Comparison of ENCODE assay signal across 18 mouse cellular contexts in genomic region chr5:73683706-73684409, GRCm38 (mm10). TPM values are rescaled to one million over a fixed set of nuclear protein-coding genes. Genes with fewer than 3 reads are reported as not detected.
DNase-seq lines count a peak whose midpoint lies in the region; ATAC-seq and TF ChIP-seq lines count a peak whose summit lies in the region.
"Had no signal": no experiment of that assay in that cellular context is flagged by ENCODE, and none has a peak within 500 bp of the region (broad histone marks: within the 10 kb centered on the region; RNA-seq: fewer than 3 reads in every experiment).

No protein-coding gene starts in this region.

- DNase-seq in heart, adult 11 months = peak; percentile 66
- no peak for DNase-seq in lung, postnatal 0 days (ENCODE audit: low spot score)
- no peak for DNase-seq in lung, postnatal 10 days
- DNase-seq in NIH3T3 (ENCODE audit: low read depth) = peak; percentile 48
- peak; percentile 50 for DNase-seq in embryo, embryonic 11 days
- no peak for DNase-seq in urinary bladder, postnatal 14 days (ENCODE audit: low spot score)
- DNase-seq in left cerebral cortex, postnatal 14 days (ENCODE audit: low spot score in 2 of 2) = no peak
- DNase-seq: adrenal gland, postnatal 36 days; liver, embryonic 13.5 days; right cerebral cortex, postnatal 14 days had no signal

- peak; percentile 59 for TF ChIP-seq CTCF in lung, postnatal 0 days (IDR thresholded peaks at IDR 0.05)

- no peaks in the 10 kb centered on the region for H3K27me3 ChIP-seq in heart, embryonic 12.5 days (replicated peaks)
- H3K27me3 ChIP-seq in lung, postnatal 0 days (replicated peaks; ENCODE audit: insufficient read depth, low read length) = no peaks in the 10 kb centered on the region
- H3K27me3 ChIP-seq: forebrain, embryonic 15.5 days; kidney, embryonic 15.5 days; liver, embryonic 13.5 days; neural tube, embryonic 12.5 days had no signal

- H3K4me3 ChIP-seq in heart, embryonic 12.5 days = no peak overlapping the region
- no peak overlapping the region for H3K4me3 ChIP-seq in lung, postnatal 0 days (ENCODE audit: low read depth, low read length)
- H3K4me3 ChIP-seq: forebrain, embryonic 15.5 days; hindbrain, embryonic 10.5 days; kidney, embryonic 15.5 days; liver, embryonic 13.5 days; megakaryocyte, embryonic 14.5 days; neural tube, embryonic 12.5 days had no signal

- 53% methylated on average over 9 of the region's 9 CpGs for WGBS in heart, embryonic 12.5 days
- WGBS in lung, postnatal 0 days = 48% methylated on average over 9 of the region's 9 CpGs

- no peaks in the 10 kb centered on the region for H3K9me3 ChIP-seq in heart, embryonic 12.5 days (replicated peaks)
- H3K9me3 ChIP-seq in lung, postnatal 0 days (ENCODE audit: low read length) = no peaks in the 10 kb centered on the region
- H3K9me3 ChIP-seq: forebrain, embryonic 15.5 days; hindbrain, embryonic 10.5 days; kidney, embryonic 15.5 days; liver, embryonic 13.5 days; megakaryocyte, embryonic 14.5 days; neural tube, embryonic 12.5 days had no signal

- TF ChIP-seq EP300 in lung, postnatal 0 days (IDR thresholded peaks at IDR 0.05) = no peak

- no peak overlapping the region for H3K27ac ChIP-seq in heart, embryonic 12.5 days (ENCODE audit: poor library complexity, severe bottlenecking)
- no peak overlapping the region for H3K27ac ChIP-seq in lung, postnatal 0 days (ENCODE audit: low read length)
- H3K27ac ChIP-seq: forebrain, embryonic 15.5 days; hindbrain, embryonic 10.5 days; kidney, embryonic 15.5 days; liver, embryonic 13.5 days; neural tube, embryonic 12.5 days had no signal

- H3K4me2 ChIP-seq in heart, embryonic 12.5 days = no peak overlapping the region
- no peak overlapping the region for H3K4me2 ChIP-seq in lung, postnatal 0 days (replicated peaks; ENCODE audit: low read depth, low read length)
- H3K4me2 ChIP-seq: forebrain, embryonic 15.5 days; kidney, embryonic 15.5 days; liver, embryonic 13.5 days; neural tube, embryonic 12.5 days had no signal

- no peak overlapping the region for H3K9ac ChIP-seq in heart, embryonic 12.5 days
- no peak overlapping the region for H3K9ac ChIP-seq in lung, postnatal 0 days (replicated peaks; ENCODE audit: low read depth)
- H3K9ac ChIP-seq: forebrain, embryonic 15.5 days; kidney, embryonic 15.5 days; liver, embryonic 13.5 days; neural tube, embryonic 12.5 days had no signal

- H3K36me3 ChIP-seq in heart, embryonic 12.5 days = no peaks in the 10 kb centered on the region
- H3K36me3 ChIP-seq in lung, postnatal 0 days (ENCODE audit: insufficient read depth, low read length) = no peaks in the 10 kb centered on the region
- H3K36me3 ChIP-seq: forebrain, embryonic 15.5 days; hindbrain, embryonic 10.5 days; kidney, embryonic 15.5 days; liver, embryonic 13.5 days; neural tube, embryonic 12.5 days had no signal

- peaks cover 23% of the 10 kb centered on the region for H3K4me1 ChIP-seq in heart, embryonic 12.5 days (replicated peaks)
- no peaks in the 10 kb centered on the region for H3K4me1 ChIP-seq in lung, postnatal 0 days (ENCODE audit: insufficient read depth, low read depth, low read length)
- H3K4me1 ChIP-seq: forebrain, embryonic 15.5 days; kidney, embryonic 15.5 days; liver, embryonic 13.5 days; megakaryocyte, embryonic 14.5 days; neural tube, embryonic 12.5 days had no signal

- no peak for ATAC-seq in heart, embryonic 12.5 days (ENCODE audit: insufficient number of reproducible peaks, low FRiP score)
- ATAC-seq in lung, postnatal 0 days = no peak
- ATAC-seq: forebrain, embryonic 15.5 days had no signal

- intact Hi-C loops in left cerebral cortex, postnatal 14 days (cut with DNase I) = no loop called here

RNA-seq across cellular contexts. Expression of gene Spata18, which starts 32.7 kb away (rescaled TPM):
- 0.13 and 0.17 TPM in 2 replicates for polyA plus RNA-seq in heart, embryonic 12.5 days (2016; fragmentation: Nextera tagmentation; extraction: Ambion mirVana)
- 6.6 and 8.3 TPM in 2 replicates for polyA plus RNA-seq in lung, postnatal 0 days (2015; fragmentation: Nextera tagmentation; extraction: Ambion mirVana)
- under 1 TPM; 0.26 to 0.27 TPM for total RNA-seq in left cerebral cortex, postnatal 14 days (2021)
- total RNA-seq: granulocyte monocyte progenitor cell, adult 5-6 weeks had no signal
- polyA plus RNA-seq: liver, embryonic 13.5 days; neural tube, embryonic 12.5 days had no signal

RNA-seq across cellular contexts. Expression of gene Sgcb, which starts 36.3 kb away (rescaled TPM):
- polyA plus RNA-seq in heart, embryonic 12.5 days (2016; fragmentation: Nextera tagmentation; extraction: Ambion mirVana) = 26.0 and 26.8 TPM in 2 replicates
- 16.4 and 16.6 TPM in 2 replicates for polyA plus RNA-seq in lung, postnatal 0 days (2015; fragmentation: Nextera tagmentation; extraction: Ambion mirVana)
- total RNA-seq in left cerebral cortex, postnatal 14 days (2021) = 10 to 100 TPM; 58.1 to 61.4 TPM

RNA-seq across cellular contexts. Expression of gene Lrrc66, which starts 51.5 kb away (rescaled TPM):
- not detected in 2 replicates for polyA plus RNA-seq in heart, embryonic 12.5 days (2016; fragmentation: Nextera tagmentation; extraction: Ambion mirVana)
- 0.10 and 0.20 TPM in 2 replicates for polyA plus RNA-seq in lung, postnatal 0 days (2015; fragmentation: Nextera tagmentation; extraction: Ambion mirVana)
- under 1 TPM in 1 of 2 experiments, not detected in 1; 0.13 TPM for total RNA-seq in left cerebral cortex, postnatal 14 days (2021)
- total RNA-seq: adrenal gland, postnatal 36 days; left cerebral cortex, adult 18-20 months had no signal
- polyA plus RNA-seq: forebrain, embryonic 15.5 days; hindbrain, embryonic 10.5 days; neural tube, embryonic 12.5 days had no signal

Comparison
In these comparisons a context has a peak if more than half of its experiments do, and no peak if none do; other contexts are left out.
1. DNase-seq: peak in heart, adult 11 months (single experiment), NIH3T3 (single experiment) and embryo, embryonic 11 days (single experiment); none in lung, postnatal 0 days (single experiment), lung, postnatal 10 days (single experiment), urinary bladder, postnatal 14 days (single experiment) and left cerebral cortex, postnatal 14 days (0 of 2).